Mouse (Mus musculus) effector memory CD4-positive, alpha-beta T cell, adult 7 months (primary cell): ENCODE measurements around the gene Rflna. TPM values are rescaled to one million over a fixed set of nuclear protein-coding genes. Genes with fewer than 3 reads are reported as not detected.

Experiments
- polyA plus RNA-seq: library from polyadenylated mRNA; unstranded; fragments of 100-300 nt; shearing (Covaris generic); gene quantifications from one replicate; pipeline ENCODE4 v1.2.1, GENCODE M21; 2017

Rflna gene
- polyA plus RNA-seq: not detected

GRCm38 (mm10) chr5:125002969-125003872 is at the start of gene Rflna:
TSS of gene Rflna (plus strand) at chr5:125003221.

Other genes with a start within 250 kb of the Rflna start
- 47.2 TPM for gene Ccdc92, start 140.8 kb upstream of the Rflna start, polyA plus RNA-seq
- gene Zfp664, start 140.5 kb upstream of the Rflna start, polyA plus RNA-seq: 33.8 TPM
- 13.3 TPM for gene Ncor2, start 176.0 kb downstream of the Rflna start, polyA plus RNA-seq